Mouse (Mus musculus) embryonic facial prominence, embryonic 15.5 days (tissue): Measurements from ENCODE around the gene Ccdc73. TPM values are rescaled to one million over a fixed set of nuclear protein-coding genes. Genes with fewer than 3 reads are reported as not detected.
"Not testable (repeated sequence)": the region's sequence is repeated elsewhere in the genome, so short reads cannot be mapped to it uniquely, and the experiment has no call there.

Experiments
- ATAC-seq: fragments of 200-750 bp; cut with Nextera tagmentation; 2 replicates; pipeline ENCODE4 v1.8.0; 2017; ENCODE audit warnings: low read depth, moderate TSS enrichment; ENCODE audit not compliant: insufficient number of reproducible peaks, low FRiP score, low TSS enrichment
- H3K27ac ChIP-seq: fragments of 300-500 bp; sonication (generic); replicated peaks from 2 replicates; pipeline ENCODE4 v1.5.1; 2015; ENCODE audit warnings: mild to moderate bottlenecking, inconsistent platforms
- H3K27me3 ChIP-seq: fragments of 300-500 bp; sonication (generic); 2 replicates; pipeline ENCODE4 v1.6.1; 2015; ENCODE audit warnings: inconsistent platforms
- H3K36me3 ChIP-seq: fragments of 300-500 bp; sonication (generic); 2 replicates; pipeline ENCODE4 v1.6.1; 2015; ENCODE audit warnings: mild to moderate bottlenecking, inconsistent platforms
- H3K4me1 ChIP-seq: fragments of 300-500 bp; sonication (generic); 2 replicates; pipeline ENCODE4 v1.6.1; 2015; ENCODE audit warnings: inconsistent platforms
- H3K4me2 ChIP-seq: fragments of 300-500 bp; sonication (generic); replicated peaks from 2 replicates; pipeline ENCODE4 v1.6.1; 2015; ENCODE audit warnings: mild to moderate bottlenecking, inconsistent platforms
- H3K4me3 ChIP-seq: fragments of 300-500 bp; sonication (generic); replicated peaks from 2 replicates; pipeline ENCODE4 v1.5.1; 2015; ENCODE audit warnings: mild to moderate bottlenecking, inconsistent platforms
- H3K9ac ChIP-seq: fragments of 300-500 bp; sonication (generic); 2 replicates; pipeline ENCODE4 v1.6.1; 2015; ENCODE audit warnings: inconsistent platforms
- H3K9me3 ChIP-seq: fragments of 300-500 bp; sonication (generic); replicated peaks from 2 replicates; pipeline ENCODE4 v1.6.1; 2016; ENCODE audit warnings: inconsistent platforms
- WGBS: fragments of 180-500 bp; shearing (Covaris S2); methylation state at CpG from one replicate; pipeline ENCODE4 v1.1.7; 2015; 5-methylcytosine and 5-hydroxymethylcytosine counted together
- polyA plus RNA-seq: library from polyadenylated mRNA; unstranded; fragments of >200 nt; fragmentation: Nextera tagmentation; extraction: Ambion mirVana; gene quantifications from 2 replicates; pipeline ENCODE4 v1.2.1, GENCODE M21; 2015

The Ccdc73 gene
- polyA plus RNA-seq, result 5.4 and 6.7 TPM in 2 replicates

GRCm38 (mm10) chr2:104867282-104867855 is at the start of gene Ccdc73:
TSS of gene Ccdc73 (plus strand) at chr2:104867805.
- no peaks in the 10 kb centered on the region for H3K36me3 ChIP-seq
- no peaks in the 10 kb centered on the region for H3K4me1 ChIP-seq
- H3K27me3 ChIP-seq, result no peaks in the 10 kb centered on the region
- 91% methylated on average over 13 of the region's 13 CpGs for WGBS
- H3K4me2 ChIP-seq, result no peak within 1 kb of the TSS
- H3K4me3 ChIP-seq, result no peak within 1 kb of the TSS
- H3K9ac ChIP-seq, result no peak within 1 kb of the TSS
- H3K27ac ChIP-seq, result no peak within 1 kb of the TSS
- no peak for ATAC-seq
- H3K9me3 ChIP-seq, result no peaks in the 10 kb centered on the region

GRCm38 (mm10) chr2:104818763-104819162 is 48.8 kb upstream of the Ccdc73 start:
- H3K4me1 ChIP-seq, result peaks cover 12% of the 10 kb centered on the region; the same call in 1 of the 2 replicates
- H3K4me3 ChIP-seq, H3K27ac ChIP-seq, H3K9me3 ChIP-seq, H3K4me2 ChIP-seq, H3K9ac ChIP-seq, H3K27me3 ChIP-seq, ATAC-seq, H3K36me3 ChIP-seq: not testable (repeated sequence)
- 87% methylated on average over 3 of the region's 3 CpGs for WGBS

- Histone ChIP-seq H3K4me2 (no peak overlapping the region), H3K27me3 (no peaks in the 10 kb centered on the region), H3K9me3 (no peaks in the 10 kb centered on the region), H3K4me3 (no peak overlapping the region), H3K4me1 (no peaks in the 10 kb centered on the region), H3K27ac (no peak overlapping the region), H3K36me3 (no peaks in the 10 kb centered on the region), H3K9ac (no peak overlapping the region)
- no peak for ATAC-seq
- WGBS, result 91% methylated on average over 4 of the region's 4 CpGs
Observed at GRCm38 (mm10) chr2:104826191-104826590, 41.4 kb upstream of the Ccdc73 start.

- Histone ChIP-seq H3K27me3 (no peaks in the 10 kb centered on the region), H3K4me3 (no peak overlapping the region), H3K9me3 (no peaks in the 10 kb centered on the region), H3K4me1 (no peaks in the 10 kb centered on the region), H3K27ac (no peak overlapping the region), H3K9ac (no peak overlapping the region), H3K36me3 (no peaks in the 10 kb centered on the region), H3K4me2 (no peak overlapping the region)
- WGBS, result 74% methylated on average over 2 of the region's 2 CpGs
- no peak for ATAC-seq
Observed at GRCm38 (mm10) chr2:104832486-104832885, 35.1 kb upstream of the Ccdc73 start.

- no peak overlapping the region for H3K4me3 ChIP-seq
- no peak overlapping the region for H3K9ac ChIP-seq
- no peak for ATAC-seq
- peak overlapping the region; percentile 31 for H3K27ac ChIP-seq
- H3K36me3 ChIP-seq, result 0 out of 2 replicates have a peak, but pooled peaks cover 2% of the 10 kb centered on the region
- no peaks in the 10 kb centered on the region for H3K27me3 ChIP-seq
- H3K4me2 ChIP-seq, result no peak overlapping the region
- H3K4me1 ChIP-seq, result no peaks in the 10 kb centered on the region
- no peaks in the 10 kb centered on the region for H3K9me3 ChIP-seq
Observed at GRCm38 (mm10) chr2:104840974-104841373, 26.6 kb upstream of the Ccdc73 start.

GRCm38 (mm10) chr2:104841736-104842135 is 25.9 kb upstream of the Ccdc73 start:
- 0 out of 2 replicates have a peak, but pooled peaks cover 2% of the 10 kb centered on the region for H3K36me3 ChIP-seq
- 67% methylated on average over 7 of the region's 7 CpGs for WGBS

GRCm38 (mm10) chr2:104842559-104842958 is 25.0 kb upstream of the Ccdc73 start:
- no peaks in the 10 kb centered on the region for H3K27me3 ChIP-seq
- no peak for ATAC-seq
- H3K27ac ChIP-seq, result no peak overlapping the region

More at GRCm38 (mm10) chr2:104841736-104842135, 25.9 kb upstream of the Ccdc73 start:
- Histone ChIP-seq H3K4me1 (no peaks in the 10 kb centered on the region), H3K27ac (peak overlapping the region; percentile 31; the same call in 1 of the 2 replicates), H3K27me3 (no peaks in the 10 kb centered on the region), H3K9ac (no peak overlapping the region), H3K4me2 (no peak overlapping the region), H3K9me3 (no peaks in the 10 kb centered on the region), H3K4me3 (no peak overlapping the region)
- ATAC-seq, result no peak

GRCm38 (mm10) chr2:104846638-104847414 is 20.8 kb upstream of the Ccdc73 start:
- Histone ChIP-seq H3K27ac (no peak overlapping the region), H3K4me3 (no peak overlapping the region), H3K36me3 (no peaks in the 10 kb centered on the region), H3K4me1 (peaks cover 15% of the 10 kb centered on the region), H3K4me2 (no peak overlapping the region), H3K9ac (no peak overlapping the region), H3K27me3 (peaks cover 6% of the 10 kb centered on the region; the same call in 1 of the 2 replicates), H3K9me3 (no peaks in the 10 kb centered on the region)
- ATAC-seq, result no peak
- WGBS, result 19% methylated on average over 4 of the region's 4 CpGs

More at GRCm38 (mm10) chr2:104842559-104842958, 25.0 kb upstream of the Ccdc73 start:
- Histone ChIP-seq H3K9ac (no peak overlapping the region), H3K4me1 (peaks cover 4% of the 10 kb centered on the region; the same call in 1 of the 2 replicates), H3K4me2 (no peak overlapping the region), H3K36me3 (0 out of 2 replicates have a peak, but pooled peaks cover 2% of the 10 kb centered on the region), H3K4me3 (no peak overlapping the region), H3K9me3 (no peaks in the 10 kb centered on the region)

- peaks cover 6% of the 10 kb centered on the region; the same call in 1 of the 2 replicates for H3K27me3 ChIP-seq
- H3K9ac ChIP-seq, result no peak overlapping the region
- H3K27ac ChIP-seq, result no peak overlapping the region
- no peak for ATAC-seq
- H3K9me3 ChIP-seq, result no peaks in the 10 kb centered on the region
- no peaks in the 10 kb centered on the region for H3K36me3 ChIP-seq
- H3K4me3 ChIP-seq, result no peak overlapping the region
- no peak overlapping the region for H3K4me2 ChIP-seq
- peaks cover 15% of the 10 kb centered on the region for H3K4me1 ChIP-seq
- WGBS, result 55% methylated on average over 2 of the region's 2 CpGs
Observed at GRCm38 (mm10) chr2:104847645-104848044, 20.0 kb upstream of the Ccdc73 start.

- H3K27ac ChIP-seq, result no peak overlapping the region
- H3K4me1 ChIP-seq, result peaks cover 15% of the 10 kb centered on the region
- H3K4me3 ChIP-seq, result peak overlapping the region; percentile 59
- no peak overlapping the region for H3K9ac ChIP-seq
- H3K9me3 ChIP-seq, result no peaks in the 10 kb centered on the region
- 15% methylated on average over 16 of the region's 16 CpGs for WGBS
- H3K36me3 ChIP-seq, result no peaks in the 10 kb centered on the region
- H3K27me3 ChIP-seq, result peaks cover 6% of the 10 kb centered on the region; the same call in 1 of the 2 replicates
- 0 out of 2 replicates have a peak, but pooled peaks have one; percentile 36 for ATAC-seq
- H3K4me2 ChIP-seq, result peak overlapping the region; percentile 97
Observed at GRCm38 (mm10) chr2:104848235-104849161, 19.1 kb upstream of the Ccdc73 start.
